Mouse (Mus musculus): ENCODE data around the gene Hist2h3c2.
A peak's percentile ranks its signal among the peaks of the same experiment; 100 is the strongest.

DNA sequence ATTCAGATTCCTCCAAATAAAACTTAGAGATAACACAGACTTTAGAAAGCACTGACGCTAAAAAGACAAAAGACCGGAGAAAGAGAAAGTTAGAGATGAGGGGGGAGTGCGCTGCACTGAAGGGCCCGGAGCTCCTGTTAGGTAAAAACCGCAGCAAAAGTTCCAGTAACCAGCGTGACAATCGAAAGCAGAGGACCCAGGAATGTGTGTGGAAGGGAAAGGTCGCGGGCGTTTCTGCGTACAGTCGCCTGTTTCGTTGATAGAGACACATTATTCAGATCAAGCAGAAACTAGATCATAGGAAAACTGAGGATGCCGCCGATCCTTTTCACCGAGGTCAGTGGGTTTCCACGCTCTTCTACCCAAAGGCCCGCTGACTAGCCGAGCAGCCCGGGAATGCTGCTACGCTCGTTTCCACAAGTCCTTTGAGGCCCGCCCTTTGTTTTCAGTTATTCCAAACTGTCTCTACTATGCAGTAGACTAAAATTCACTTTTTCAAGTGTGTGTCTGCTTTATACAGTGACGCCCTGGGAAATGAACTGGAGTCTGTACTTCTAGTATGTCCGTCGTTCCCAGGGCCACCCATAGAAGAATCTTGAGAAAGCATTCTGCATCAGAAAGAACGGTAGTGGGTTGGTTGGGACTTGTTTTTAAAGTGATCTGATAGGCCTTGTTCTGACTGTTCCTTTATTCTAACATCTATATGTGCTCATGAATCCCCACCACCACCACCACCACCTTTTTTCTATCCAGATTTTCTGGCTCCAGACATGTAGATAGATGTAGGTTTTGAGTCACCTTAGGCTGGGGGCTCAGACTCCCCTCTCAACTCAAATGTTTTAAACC lies 24.9 kb upstream of the Hist2h3c2 start:
- TF ChIP-seq CTCF (IDR thresholded peaks at IDR 0.05; ENCODE audit: insufficient read depth, low read length) (no peak), POLR2A (IDR thresholded peaks at IDR 0.05; ENCODE audit: borderline replicate concordance, extremely low read depth, low read depth, low read length) (peak; percentile 49; the same call in 1 of the 2 replicates)

Measured in lung, adult 2 months (tissue).